Mouse (Mus musculus): ENCODE data around the gene Rnf224. TPM values are rescaled to one million over a fixed set of nuclear protein-coding genes. Genes with fewer than 3 reads are reported as not detected.

Rnf224 gene
- polyA plus RNA-seq, 1 experiment from 2014 or later = not detected

GRCm38 (mm10) chr2:25186575-25186930 lies 50.0 kb downstream of the Rnf224 start:
- 29% methylated on average over 5 of the region's 5 CpGs for WGBS (ENCODE audit: insufficient replicate concordance)
- Histone ChIP-seq H3K27me3 (ENCODE audit: control insufficient read depth, insufficient read depth, low read length) (peaks cover 25% of the 10 kb centered on the region), H3K4me3 (ENCODE audit: low read depth, low read length) (peak overlapping the region; percentile 48), H3K9ac (ENCODE audit: low read depth, low read length) (0 out of 2 replicates have a peak overlapping the region, but pooled peaks have one; percentile 50), H3K4me1 (ENCODE audit: control insufficient read depth, insufficient read depth, low read length) (peaks cover 3% of the 10 kb centered on the region; the same call in 1 of the 2 replicates), H3K27ac (ENCODE audit: low read depth, low read length) (no peak overlapping the region), H3K36me3 (ENCODE audit: control insufficient read depth, insufficient read depth, low read length) (no peaks in the 10 kb centered on the region), H3K9me3 (replicated peaks; ENCODE audit: control insufficient read depth, low read length) (no peaks in the 10 kb centered on the region), H3K4me2 (peak overlapping the region; percentile 87)
- ATAC-seq (replicated peaks; ENCODE audit: insufficient number of reproducible peaks, low FRiP score, low TSS enrichment) = no peak

- peak overlapping the region; percentile 50 for H3K9ac ChIP-seq (ENCODE audit: low read depth, low read length)
- peaks cover 30% of the 10 kb centered on the region for H3K27me3 ChIP-seq (ENCODE audit: control insufficient read depth, insufficient read depth, low read length)
- no peaks in the 10 kb centered on the region for H3K36me3 ChIP-seq (ENCODE audit: control insufficient read depth, insufficient read depth, low read length)
- H3K4me2 ChIP-seq = peak overlapping the region; percentile 87
- H3K9me3 ChIP-seq (replicated peaks; ENCODE audit: control insufficient read depth, low read length) = no peaks in the 10 kb centered on the region
- under 1% methylated on average over 64 of the region's 64 CpGs for WGBS (ENCODE audit: insufficient replicate concordance)
- peak; percentile 63 for ATAC-seq (replicated peaks; ENCODE audit: insufficient number of reproducible peaks, low FRiP score, low TSS enrichment)
- H3K4me3 ChIP-seq (ENCODE audit: low read depth, low read length) = peak overlapping the region; percentile 48
- peaks cover 9% of the 10 kb centered on the region; the same call in 1 of the 2 replicates for H3K4me1 ChIP-seq (ENCODE audit: control insufficient read depth, insufficient read depth, low read length)
- H3K27ac ChIP-seq (ENCODE audit: low read depth, low read length) = peak overlapping the region; percentile 69
These were observed 50.7 kb downstream of the Rnf224 start for GRCm38 (mm10) chr2:25185625-25186574.

- ATAC-seq (replicated peaks; ENCODE audit: insufficient number of reproducible peaks, low FRiP score, low TSS enrichment) = no peak
- Histone ChIP-seq H3K9ac (ENCODE audit: low read depth, low read length) (no peak overlapping the region), H3K4me1 (ENCODE audit: control insufficient read depth, insufficient read depth, low read length) (peaks cover 12% of the 10 kb centered on the region), H3K27ac (ENCODE audit: low read depth, low read length) (no peak overlapping the region), H3K27me3 (ENCODE audit: control insufficient read depth, insufficient read depth, low read length) (peaks cover 42% of the 10 kb centered on the region), H3K4me2 (no peak overlapping the region), H3K9me3 (replicated peaks; ENCODE audit: control insufficient read depth, low read length) (no peaks in the 10 kb centered on the region), H3K36me3 (ENCODE audit: control insufficient read depth, insufficient read depth, low read length) (no peaks in the 10 kb centered on the region), H3K4me3 (ENCODE audit: low read depth, low read length) (no peak overlapping the region; the same call in 1 of the 2 replicates)
- 91% methylated on average over 7 of the region's 7 CpGs for WGBS (ENCODE audit: insufficient replicate concordance)
These were observed 52.1 kb downstream of the Rnf224 start for GRCm38 (mm10) chr2:25184496-25184895.

Other genes starting within 250 kb of the Rnf224 start
- gene Nsmf, start 182.4 kb downstream of the Rnf224 start, polyA plus RNA-seq (2014; fragmentation: Nextera tagmentation; extraction: Ambion mirVana) = 32.9 and 37.7 TPM in 2 replicates
- gene Entpd8, start 156.5 kb downstream of the Rnf224 start, polyA plus RNA-seq (2014; fragmentation: Nextera tagmentation; extraction: Ambion mirVana) = not detected in 2 replicates
- 0.10 TPM in 1 of 2 replicates, not detected in the other for gene Noxa1, start 141.6 kb downstream of the Rnf224 start, polyA plus RNA-seq (2014; fragmentation: Nextera tagmentation; extraction: Ambion mirVana)
- gene Nrarp, start 56.0 kb downstream of the Rnf224 start, polyA plus RNA-seq (2014; fragmentation: Nextera tagmentation; extraction: Ambion mirVana) = 4.5 and 4.8 TPM in 2 replicates
- gene Tor4a, start 39.9 kb downstream of the Rnf224 start, polyA plus RNA-seq (2014; fragmentation: Nextera tagmentation; extraction: Ambion mirVana) = 5.9 and 8.3 TPM in 2 replicates
- gene Nelfb, start 25.3 kb downstream of the Rnf224 start, polyA plus RNA-seq (2014; fragmentation: Nextera tagmentation; extraction: Ambion mirVana) = 62.9 and 69.0 TPM in 2 replicates
- not detected in 2 replicates for gene Stpg3, start 22.1 kb downstream of the Rnf224 start, polyA plus RNA-seq (2014; fragmentation: Nextera tagmentation; extraction: Ambion mirVana)
- 0.44 TPM in 1 of 2 replicates, not detected in the other for gene Fam166a, start 18.0 kb downstream of the Rnf224 start, polyA plus RNA-seq (2014; fragmentation: Nextera tagmentation; extraction: Ambion mirVana)
- gene Tubb4b, start 12.1 kb downstream of the Rnf224 start, polyA plus RNA-seq (2014; fragmentation: Nextera tagmentation; extraction: Ambion mirVana) = 449 and 481 TPM in 2 replicates
- not detected in 2 replicates for gene Slc34a3, start 2.4 kb downstream of the Rnf224 start, polyA plus RNA-seq (2014; fragmentation: Nextera tagmentation; extraction: Ambion mirVana)
- 5.2 and 7.1 TPM in 2 replicates for gene Rnf208, start 5.5 kb upstream of the Rnf224 start, polyA plus RNA-seq (2014; fragmentation: Nextera tagmentation; extraction: Ambion mirVana)
- gene Cysrt1, start 5.7 kb upstream of the Rnf224 start, polyA plus RNA-seq (2014; fragmentation: Nextera tagmentation; extraction: Ambion mirVana) = not detected in 2 replicates
- 2.5 and 2.9 TPM in 2 replicates for gene AL732309.1, start 10.1 kb upstream of the Rnf224 start, polyA plus RNA-seq (2014; fragmentation: Nextera tagmentation; extraction: Ambion mirVana)
- 12.9 and 16.0 TPM in 2 replicates for gene Tmem203, start 18.7 kb upstream of the Rnf224 start, polyA plus RNA-seq (2014; fragmentation: Nextera tagmentation; extraction: Ambion mirVana)
- 3.3 TPM in 2 replicates for gene Tprn, start 25.8 kb upstream of the Rnf224 start, polyA plus RNA-seq (2014; fragmentation: Nextera tagmentation; extraction: Ambion mirVana)
- gene Ssna1, start 35.7 kb upstream of the Rnf224 start, polyA plus RNA-seq (2014; fragmentation: Nextera tagmentation; extraction: Ambion mirVana) = 156 and 175 TPM in 2 replicates
- gene Anapc2, start 35.7 kb upstream of the Rnf224 start, polyA plus RNA-seq (2014; fragmentation: Nextera tagmentation; extraction: Ambion mirVana) = 73.0 and 76.1 TPM in 2 replicates
- not detected in 2 replicates for gene Tmem210, start 51.4 kb upstream of the Rnf224 start, polyA plus RNA-seq (2014; fragmentation: Nextera tagmentation; extraction: Ambion mirVana)
- not detected in 2 replicates for gene Lrrc26, start 53.1 kb upstream of the Rnf224 start, polyA plus RNA-seq (2014; fragmentation: Nextera tagmentation; extraction: Ambion mirVana)
- 0.96 and 1.1 TPM in 2 replicates for gene Grin1, start 82.4 kb upstream of the Rnf224 start, polyA plus RNA-seq (2014; fragmentation: Nextera tagmentation; extraction: Ambion mirVana)
- gene Man1b1, start 95.6 kb upstream of the Rnf224 start, polyA plus RNA-seq (2014; fragmentation: Nextera tagmentation; extraction: Ambion mirVana) = 47.9 and 68.4 TPM in 2 replicates
- 13.1 and 14.0 TPM in 2 replicates for gene Dpp7, start 119.6 kb upstream of the Rnf224 start, polyA plus RNA-seq (2014; fragmentation: Nextera tagmentation; extraction: Ambion mirVana)
- gene Uap1l1, start 128.9 kb upstream of the Rnf224 start, polyA plus RNA-seq (2014; fragmentation: Nextera tagmentation; extraction: Ambion mirVana) = 10.8 and 11.2 TPM in 2 replicates
- 16.0 and 18.2 TPM in 2 replicates for gene Sapcd2, start 135.5 kb upstream of the Rnf224 start, polyA plus RNA-seq (2014; fragmentation: Nextera tagmentation; extraction: Ambion mirVana)
- 0.18 and 0.20 TPM in 2 replicates for gene Entpd2, start 159.1 kb upstream of the Rnf224 start, polyA plus RNA-seq (2014; fragmentation: Nextera tagmentation; extraction: Ambion mirVana)
- gene Npdc1, start 162.6 kb upstream of the Rnf224 start, polyA plus RNA-seq (2014; fragmentation: Nextera tagmentation; extraction: Ambion mirVana) = 16.8 and 18.9 TPM in 2 replicates
- not detected in 2 replicates for gene Fut7, start 186.5 kb upstream of the Rnf224 start, polyA plus RNA-seq (2014; fragmentation: Nextera tagmentation; extraction: Ambion mirVana)
- 2.0 and 3.4 TPM in 2 replicates for gene Abca2, start 191.9 kb upstream of the Rnf224 start, polyA plus RNA-seq (2014; fragmentation: Nextera tagmentation; extraction: Ambion mirVana)
- 0.47 and 0.83 TPM in 2 replicates for gene Clic3, start 220.1 kb upstream of the Rnf224 start, polyA plus RNA-seq (2014; fragmentation: Nextera tagmentation; extraction: Ambion mirVana)
- gene Paxx, start 224.3 kb upstream of the Rnf224 start, polyA plus RNA-seq (2014; fragmentation: Nextera tagmentation; extraction: Ambion mirVana) = 16.5 and 20.0 TPM in 2 replicates
- gene Ptgds, start 233.3 kb upstream of the Rnf224 start, polyA plus RNA-seq (2014; fragmentation: Nextera tagmentation; extraction: Ambion mirVana) = 0.66 and 1.1 TPM in 2 replicates